Mouse (Mus musculus): ENCODE measurements around the gene Rpl18a.

Gene Rpl18a

DNA sequence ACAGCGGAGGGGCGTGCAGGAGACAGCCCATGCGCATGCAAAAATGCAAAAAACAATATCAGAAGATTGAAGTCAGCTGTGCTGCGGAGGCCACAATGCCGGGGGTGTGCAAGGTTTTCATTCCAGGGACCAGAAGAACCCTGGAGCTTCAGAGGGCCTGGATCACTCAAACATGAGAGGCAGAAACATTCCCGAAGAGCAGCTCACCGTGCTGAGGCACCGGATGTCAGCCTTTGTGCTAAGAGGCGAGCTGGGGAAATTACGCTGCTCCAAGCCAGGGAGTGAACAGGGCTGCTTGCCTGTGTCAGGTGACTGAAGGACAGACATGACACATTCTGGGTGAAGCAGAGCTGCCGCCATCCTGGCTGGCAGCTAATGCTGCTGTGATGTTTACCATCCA, 16.7 kb downstream of the Rpl18a start:
- peak; percentile 71 for DNase-seq (ENCODE audit: low read depth, low spot score)

DNA sequence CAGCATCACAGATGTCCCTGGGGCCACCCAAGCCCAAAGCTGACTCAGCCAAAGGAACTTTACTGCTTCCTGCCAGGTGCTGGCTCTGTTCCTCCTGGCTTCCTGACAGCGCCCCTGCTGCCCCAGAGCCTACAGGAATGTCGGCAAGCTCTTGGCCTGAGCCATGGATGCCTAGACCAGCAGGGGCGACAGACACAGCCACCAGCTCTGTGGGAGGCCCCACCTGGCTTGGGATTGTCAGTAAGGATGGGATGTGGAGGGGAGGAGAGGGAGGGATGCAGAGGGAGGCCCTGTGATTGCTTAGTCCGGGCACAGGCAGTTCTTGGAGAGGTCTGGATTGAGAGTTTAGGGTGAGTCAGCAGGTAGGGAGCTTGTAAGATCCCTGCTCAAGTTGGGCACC, 17.1 kb downstream of the Rpl18a start:
- DNase-seq (ENCODE audit: low read depth, low spot score), result peak; percentile 96

DNA sequence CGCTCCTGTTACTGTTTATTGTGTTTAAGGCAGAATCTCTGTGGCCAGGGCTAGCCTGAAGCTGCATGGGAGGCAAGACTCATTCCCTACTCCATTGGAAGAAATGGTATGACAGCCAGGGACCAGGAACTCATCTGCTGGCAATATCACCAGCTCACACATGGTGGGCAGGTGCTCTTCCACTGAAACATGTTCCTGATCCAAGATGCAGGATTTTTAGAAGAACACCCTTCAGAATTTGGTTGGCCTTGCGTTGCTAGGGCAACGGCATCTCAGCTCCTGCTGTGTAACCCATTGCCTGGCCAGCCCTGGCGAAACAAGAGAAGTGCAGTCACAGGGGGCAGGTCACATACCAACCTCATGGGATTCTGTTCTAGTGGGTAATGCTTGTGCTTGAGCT, 17.7 kb downstream of the Rpl18a start:
- DNase-seq (ENCODE audit: low read depth, low spot score), result peak; percentile 88

DNA sequence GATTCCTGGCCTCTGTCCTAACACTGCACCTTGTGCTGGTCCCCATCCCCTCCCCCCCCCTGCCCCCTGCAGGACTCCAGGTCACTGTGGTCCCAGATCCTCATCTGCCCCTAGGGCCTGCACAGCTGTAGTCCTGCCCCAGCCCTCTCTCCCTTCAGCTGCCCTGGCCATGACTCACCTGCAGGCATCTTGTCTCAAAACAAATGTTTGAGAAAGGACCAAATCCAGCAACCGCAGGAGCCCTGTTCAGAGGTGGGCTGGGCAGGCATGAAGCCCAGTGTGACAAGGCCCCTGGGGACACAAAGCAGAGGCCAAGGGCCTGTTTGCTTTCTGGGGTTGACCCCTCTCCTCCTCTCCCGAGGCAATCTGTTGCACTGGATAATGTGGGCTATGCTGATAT, 19.0 kb downstream of the Rpl18a start:
- DNase-seq (ENCODE audit: low read depth, low spot score), result no peak

DNA sequence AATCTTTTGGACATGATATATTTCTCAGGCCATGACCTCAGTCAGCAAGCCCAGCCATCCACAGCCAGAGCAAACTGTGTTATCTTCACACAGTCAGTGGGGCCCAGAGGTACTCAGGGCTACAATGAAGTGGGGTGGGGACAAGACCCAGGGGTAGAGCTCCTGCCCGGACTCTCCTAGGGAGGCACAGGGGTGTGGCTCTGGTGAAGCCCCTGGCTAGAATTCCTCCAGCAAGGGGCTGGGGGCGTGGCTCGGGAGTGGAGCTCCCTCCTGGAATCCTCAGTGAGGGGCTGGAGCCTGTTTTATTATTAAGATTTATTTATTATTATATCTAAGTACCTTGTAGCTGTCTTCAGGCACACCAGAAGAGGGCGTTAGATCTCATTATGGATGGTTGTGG, 20.8 kb downstream of the Rpl18a start:
- DNase-seq (ENCODE audit: low read depth, low spot score), result no peak

DNA sequence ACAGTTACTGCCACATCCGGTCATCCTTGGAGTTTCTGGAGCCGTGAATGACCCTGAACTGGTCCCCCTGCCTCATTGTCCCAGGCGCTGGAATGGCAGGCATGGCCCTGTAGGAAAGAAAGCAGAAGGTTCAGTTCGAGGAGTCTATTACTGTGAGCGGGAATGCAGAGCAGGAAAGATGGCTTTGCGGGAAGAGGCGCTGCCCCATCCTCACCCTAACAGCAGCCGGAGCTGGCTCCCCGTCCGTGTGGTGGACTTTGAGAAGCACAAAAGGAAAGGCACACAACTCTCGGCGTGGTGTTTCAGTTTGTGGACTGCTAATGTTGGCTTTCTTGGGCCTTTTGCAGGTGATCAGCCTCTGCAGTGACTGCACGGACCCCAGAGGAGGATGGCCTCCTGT, 22.8 kb downstream of the Rpl18a start:
- DNase-seq (ENCODE audit: low read depth, low spot score), result no peak

DNA sequence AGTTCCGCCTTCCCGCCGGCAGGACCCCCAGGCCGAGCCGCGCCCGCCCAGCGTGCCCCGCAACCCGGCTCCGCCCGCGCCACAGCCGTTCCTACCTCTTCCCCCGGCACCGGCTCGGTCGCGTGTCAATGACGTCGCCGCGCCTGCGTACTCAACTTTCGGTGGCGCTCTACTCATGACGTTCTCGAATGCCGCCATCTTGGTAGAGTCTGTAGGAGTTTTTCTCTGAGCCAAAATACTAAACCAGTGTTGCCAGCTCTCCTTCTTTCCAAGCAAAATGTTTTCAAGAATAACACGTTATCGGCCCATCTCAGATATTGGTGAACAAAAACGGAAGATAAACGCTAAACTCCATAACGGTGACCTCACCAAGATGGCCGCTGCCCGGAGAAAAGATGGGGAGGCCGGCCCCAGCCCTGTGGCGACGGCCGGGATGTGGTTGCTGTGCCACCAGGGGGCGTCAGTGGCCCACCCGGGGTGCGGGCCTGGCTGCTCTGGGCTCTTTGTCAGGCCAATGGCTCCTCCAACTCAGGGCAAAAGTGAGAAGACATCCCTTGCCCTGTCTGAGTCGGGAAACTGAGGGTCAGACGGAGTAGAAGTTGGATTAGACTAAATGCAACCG, 23.7 kb downstream of the Rpl18a start, which contains the start of gene Ccdc124:
TSS of gene Ccdc124 (minus strand) at position 572 of the 622 bp plus-strand sequence.
- DNase-seq (ENCODE audit: low read depth, low spot score), result peak; percentile 97

DNA sequence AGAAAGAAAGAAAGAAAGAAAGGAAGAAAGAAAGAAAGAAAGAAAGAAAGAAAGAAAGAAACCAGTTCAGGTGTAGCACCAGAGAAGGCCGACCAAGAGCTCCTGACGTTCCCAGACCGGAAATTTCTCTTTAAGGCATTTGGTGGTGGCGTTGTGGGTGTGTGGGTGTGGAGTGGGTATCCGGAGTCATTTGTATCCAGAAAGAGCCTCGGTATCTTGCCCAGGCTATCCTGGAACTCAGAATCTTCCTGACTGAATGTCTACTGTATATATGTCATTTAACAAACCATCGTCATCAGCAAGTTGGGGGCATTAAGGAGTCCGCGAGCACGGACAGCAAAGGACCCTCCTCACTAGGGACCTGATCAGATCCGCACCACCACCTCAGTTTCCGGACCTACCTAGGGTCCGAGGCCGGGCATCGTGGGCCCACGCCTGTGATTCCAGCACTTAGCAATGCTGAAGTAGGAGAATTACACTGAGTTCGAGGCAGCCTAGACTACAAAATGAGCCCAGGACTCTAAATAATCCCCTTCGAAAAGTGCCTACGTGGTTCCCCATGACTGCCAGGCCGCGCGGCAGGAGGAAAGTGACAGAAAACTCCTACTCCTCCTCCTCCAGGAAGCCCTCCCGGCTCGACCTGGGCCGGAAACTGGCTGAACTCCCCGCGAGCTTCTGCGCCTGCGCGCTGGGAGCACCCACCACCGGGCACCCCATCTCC, 24.4 kb downstream of the Rpl18a start:
- peak; percentile 48 for DNase-seq (ENCODE audit: low read depth, low spot score)

DNA sequence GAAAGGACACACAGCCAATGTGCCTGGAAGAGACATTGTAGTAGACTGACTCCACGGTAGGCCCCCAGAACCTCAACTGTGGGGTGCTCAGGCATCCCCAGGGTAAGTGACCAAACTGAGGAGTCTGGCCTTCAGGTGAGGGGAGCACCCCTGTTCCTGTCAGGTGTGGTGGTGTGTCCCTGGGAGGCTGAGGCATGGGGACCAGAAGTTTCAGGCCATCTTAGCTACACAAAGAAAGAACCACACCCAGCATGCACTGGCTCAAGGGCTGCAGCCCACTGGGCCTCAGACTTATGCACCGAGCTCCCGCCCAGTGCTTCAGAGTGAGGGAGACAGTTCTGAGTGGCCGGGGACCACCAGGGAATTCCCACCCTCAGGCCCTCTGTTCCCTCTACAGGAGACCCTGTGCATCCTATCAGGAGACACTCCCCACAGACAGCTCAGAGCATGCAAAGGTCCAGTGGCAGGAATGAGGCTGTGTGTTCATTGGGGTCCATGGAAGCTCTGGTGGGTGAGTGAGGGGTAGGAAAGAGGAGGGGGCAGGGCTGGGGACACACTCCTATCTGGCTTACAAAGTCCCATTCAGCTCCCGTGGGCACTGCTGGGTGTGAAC, 25.9 kb downstream of the Rpl18a start:
- no peak for DNase-seq (ENCODE audit: low read depth, low spot score)

DNA sequence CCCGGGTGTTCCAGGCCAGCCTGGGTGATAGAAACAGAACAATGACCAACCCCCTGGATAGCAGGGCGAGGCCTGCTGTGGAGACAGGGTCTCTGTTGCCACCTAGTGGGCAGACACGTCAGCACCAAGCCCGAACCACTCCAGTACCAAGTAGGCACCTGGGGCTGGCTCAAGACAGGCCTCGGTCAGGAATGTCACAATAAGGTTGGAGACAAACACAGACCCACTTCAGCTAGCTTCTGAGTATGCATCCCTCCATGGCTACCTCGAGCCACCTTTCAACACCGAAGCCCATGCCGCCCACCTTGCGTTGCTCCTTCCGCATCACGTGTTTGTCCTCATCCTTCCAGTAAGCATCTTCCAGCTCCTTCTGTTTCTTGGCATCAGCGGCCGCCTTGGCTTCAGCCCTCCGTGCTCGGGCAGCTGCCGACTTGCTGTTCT, 27.6 kb downstream of the Rpl18a start:
- peak; percentile 86 for DNase-seq (ENCODE audit: low read depth, low spot score)

DNA sequence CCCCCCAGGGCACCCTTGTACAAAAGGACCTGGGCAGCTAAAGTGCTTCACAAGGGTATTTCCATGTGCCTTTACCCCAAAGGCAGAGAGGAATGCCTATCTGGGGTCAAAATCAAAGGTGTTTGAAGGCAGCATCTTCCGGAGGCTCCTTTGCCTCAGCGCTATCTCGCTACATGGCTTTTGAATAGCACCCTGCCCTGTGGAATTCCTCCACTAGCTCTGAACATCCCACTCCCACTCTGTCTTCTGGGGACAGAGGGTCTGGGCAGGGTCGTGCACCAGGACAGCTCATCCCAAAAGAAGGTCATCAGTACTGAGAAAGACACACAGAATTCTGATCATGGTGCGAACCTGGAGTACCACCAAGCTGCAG, 28.0 kb downstream of the Rpl18a start:
- DNase-seq (ENCODE audit: low read depth, low spot score), result no peak

DNA sequence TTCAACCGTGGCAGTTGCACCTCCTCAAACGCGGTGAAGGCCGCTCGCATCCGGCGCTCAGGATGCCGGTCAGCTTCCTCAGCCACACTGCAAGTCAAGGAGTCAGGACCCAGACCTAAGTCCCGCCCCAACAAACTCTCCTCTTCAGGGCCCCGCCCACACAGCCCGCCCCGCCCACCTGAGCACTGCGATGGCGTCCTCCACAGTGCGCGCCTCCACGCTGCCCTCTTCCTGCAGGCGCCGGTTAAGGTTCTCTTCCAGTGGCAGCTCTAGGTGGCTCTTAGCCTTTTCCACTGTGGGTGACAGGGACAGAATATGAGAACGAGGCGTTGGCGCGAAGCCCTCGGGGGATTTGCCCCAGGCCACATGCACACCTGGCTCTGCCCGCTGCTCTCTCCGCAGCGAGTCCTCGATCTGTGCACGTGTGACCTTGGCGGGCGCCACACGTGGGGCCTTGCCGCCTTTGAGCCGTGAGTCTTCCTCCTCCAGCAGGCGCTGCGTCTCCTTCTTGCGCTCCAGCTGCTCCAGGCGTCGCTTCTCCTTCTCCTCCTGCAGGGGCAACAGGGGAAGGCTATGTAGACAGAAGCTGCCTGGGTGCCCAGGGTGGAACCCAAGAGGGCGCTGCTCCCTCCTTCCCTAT, 28.5 kb downstream of the Rpl18a start:
- DNase-seq (ENCODE audit: low read depth, low spot score), result no peak

DNA sequence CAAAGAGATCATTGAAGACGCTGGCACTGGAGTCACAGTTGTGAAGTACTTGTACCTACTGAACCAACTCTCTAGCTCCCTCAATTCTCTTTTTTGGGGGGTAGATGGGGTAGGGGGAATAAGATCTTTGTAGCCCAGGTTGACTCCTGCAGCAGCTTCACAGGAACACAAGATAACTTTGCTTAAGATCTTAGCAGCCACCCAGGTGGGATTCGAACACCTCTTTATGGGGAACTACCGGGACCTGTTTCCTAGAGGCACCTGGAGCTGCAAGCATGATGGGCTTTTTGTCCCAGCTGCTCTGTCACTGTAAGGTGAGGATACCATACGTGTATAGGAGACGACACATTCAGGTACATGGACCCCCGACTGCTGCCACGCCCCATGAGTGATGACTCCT, 30.6 kb downstream of the Rpl18a start:
- DNase-seq (ENCODE audit: low read depth, low spot score), result no peak

DNA sequence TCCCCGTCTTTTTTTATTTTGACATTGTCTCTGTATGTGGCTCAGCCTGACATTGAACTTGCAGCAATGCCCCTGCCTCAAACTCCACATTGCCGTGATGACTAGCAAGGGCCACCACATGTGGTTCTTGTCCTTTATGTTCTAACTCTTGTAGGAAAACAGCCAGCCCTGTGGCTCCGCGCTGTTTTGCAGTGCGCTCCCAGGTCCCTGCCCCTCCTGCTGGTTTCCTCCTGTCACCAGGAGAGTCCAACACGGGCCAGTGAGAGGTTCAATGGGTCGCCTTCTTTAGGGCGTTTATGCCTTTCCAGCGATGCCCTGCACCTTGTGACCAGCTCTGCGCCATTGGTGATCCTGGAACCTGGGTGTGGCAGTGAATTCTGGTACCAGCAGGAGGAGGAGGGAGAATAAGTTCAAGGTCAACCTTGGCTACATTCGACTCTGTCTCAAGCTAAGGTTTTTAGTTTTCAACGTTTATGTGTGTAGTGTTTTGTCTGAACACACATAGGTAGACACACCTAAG, 31.2 kb downstream of the Rpl18a start:
- DNase-seq (ENCODE audit: low read depth, low spot score), result no peak

DNA sequence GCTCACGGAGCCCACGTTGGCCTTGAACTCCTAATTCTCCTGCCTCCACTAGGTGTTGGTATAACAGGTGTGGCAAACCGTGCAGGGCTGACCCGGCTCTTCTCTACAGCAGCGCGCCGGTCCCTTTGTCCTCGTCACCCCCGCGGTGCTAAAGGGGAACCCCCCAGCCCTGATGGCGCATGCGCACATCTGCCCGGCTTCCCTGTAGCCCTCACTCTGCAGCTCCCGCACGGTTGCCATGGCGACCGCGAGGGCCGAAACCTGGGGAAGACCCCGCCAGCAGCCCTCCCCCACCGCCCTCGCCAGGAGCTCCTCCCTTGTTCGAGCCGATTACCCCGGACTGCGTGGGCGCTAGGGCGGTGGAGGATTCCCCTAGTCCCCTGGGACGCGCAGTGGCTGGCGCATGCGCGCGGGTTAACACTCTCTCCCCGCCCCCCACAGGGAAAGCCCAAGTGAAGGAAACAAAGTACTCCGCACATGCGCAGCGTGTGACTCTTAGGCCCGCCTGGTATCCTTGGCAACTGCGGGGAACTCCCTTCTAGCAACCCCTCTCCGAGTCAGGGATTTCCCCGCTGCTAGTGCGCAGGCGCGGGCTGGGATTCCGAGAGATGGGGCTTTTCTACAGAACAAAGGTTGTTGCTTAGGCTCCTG, 31.7 kb downstream of the Rpl18a start:
- peak; percentile 99 for DNase-seq (ENCODE audit: low read depth, low spot score)

DNA sequence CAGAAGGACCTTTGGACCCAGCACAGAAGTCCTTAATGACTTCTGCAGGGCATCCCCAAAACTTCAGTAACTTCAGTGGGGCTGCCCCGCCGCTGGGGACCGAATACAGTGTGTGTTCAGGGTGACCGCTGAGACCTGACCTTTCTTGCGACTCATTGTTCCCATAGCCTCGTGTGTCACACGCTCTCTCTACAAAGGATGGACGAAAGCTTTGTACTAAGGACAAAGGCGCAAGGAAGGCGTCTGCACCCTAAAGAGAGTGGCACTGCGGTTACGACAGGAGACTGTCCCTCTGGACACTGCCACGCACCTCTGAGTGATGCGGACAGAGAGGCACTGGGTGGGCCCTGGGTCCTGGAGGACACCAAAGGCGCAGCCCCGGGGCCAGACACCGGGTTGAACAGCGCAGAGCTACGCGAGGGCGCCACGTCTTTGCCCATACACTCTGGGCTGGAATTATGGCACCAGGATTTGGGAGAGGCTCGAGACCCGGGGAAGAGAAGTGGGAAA, 32.4 kb downstream of the Rpl18a start:
- no peak for DNase-seq (ENCODE audit: low read depth, low spot score)

DNA sequence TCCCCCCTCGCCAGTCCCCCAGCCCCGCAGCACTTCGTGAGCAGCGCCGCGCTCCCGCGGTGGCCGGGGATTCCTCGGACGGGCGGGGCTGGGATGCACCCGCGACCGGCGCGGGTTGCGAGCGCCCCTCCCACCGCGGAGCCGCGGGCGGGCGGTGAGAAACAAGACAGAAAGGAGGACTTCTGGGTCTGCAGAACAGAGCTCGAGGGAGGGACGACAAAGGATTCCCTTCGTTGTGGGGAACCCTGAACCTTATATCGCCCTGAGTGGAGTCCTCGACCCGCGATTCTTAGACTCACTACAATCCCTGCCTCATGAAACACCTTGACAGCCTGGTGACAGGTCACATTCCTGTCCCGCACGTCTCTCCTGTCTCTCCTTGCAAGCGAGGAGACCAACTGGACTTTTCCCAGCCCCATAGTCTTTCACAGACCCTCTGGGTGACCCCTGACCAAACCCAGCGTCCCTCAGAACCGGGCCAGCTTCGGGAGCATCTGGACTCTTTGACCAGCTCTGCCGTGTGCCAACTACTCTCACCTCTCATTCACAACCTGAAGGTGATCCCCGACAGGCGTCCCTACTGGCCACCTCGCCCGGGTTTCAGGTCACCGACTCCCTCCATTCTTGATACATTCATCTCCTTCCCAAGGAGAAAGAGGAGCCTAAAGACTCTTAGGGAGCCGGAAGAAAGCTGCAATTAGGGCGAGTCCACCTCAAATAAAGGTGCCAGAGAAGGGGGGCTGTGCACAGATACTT, 33.1 kb downstream of the Rpl18a start:
- DNase-seq (ENCODE audit: low read depth, low spot score), result no peak

DNA sequence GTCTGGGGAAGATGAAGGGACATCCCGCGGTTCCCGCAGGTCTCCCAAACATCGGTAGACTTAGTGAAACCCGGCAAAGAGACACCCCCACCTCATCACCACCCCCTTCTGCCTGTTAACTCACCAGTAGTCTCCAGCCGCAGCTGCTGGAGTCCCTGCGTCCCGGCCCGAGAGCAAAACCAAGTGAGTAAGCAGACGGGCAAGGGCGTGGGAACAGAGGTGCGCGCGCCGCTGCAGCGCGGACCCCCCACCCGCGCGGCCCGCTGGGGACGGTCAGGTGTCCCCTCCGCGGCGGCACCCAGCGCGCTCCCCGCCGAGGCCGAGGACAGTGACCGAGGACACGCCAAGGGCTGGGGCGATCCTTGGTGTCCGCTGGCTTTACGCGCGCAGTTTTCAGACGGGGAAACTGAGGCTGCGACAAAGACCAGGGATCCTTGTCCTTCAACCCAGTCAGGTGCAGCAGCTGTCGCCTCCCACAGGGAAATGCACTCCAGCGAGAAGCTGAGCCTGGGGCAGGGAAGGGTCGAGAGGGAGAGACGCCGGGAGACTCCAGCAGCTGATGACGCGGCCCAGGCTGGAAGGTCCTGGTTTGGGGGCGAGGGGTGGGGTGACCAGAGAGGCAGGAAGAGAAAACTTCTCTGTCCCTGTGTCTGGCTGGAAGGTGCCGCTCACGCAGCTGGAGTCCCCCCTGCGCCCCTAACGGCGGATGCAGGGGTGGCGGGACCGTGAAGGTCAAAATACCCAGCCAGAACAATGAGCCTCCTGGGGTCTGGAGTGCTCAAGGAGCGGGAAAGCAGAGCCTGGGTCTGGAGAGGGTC, 34.2 kb downstream of the Rpl18a start, which contains the start of gene Kcnn1:
TSS of gene Kcnn1 (minus strand) at position 435 of the 818 bp plus-strand sequence.
- DNase-seq (ENCODE audit: low read depth, low spot score), result no peak

DNA sequence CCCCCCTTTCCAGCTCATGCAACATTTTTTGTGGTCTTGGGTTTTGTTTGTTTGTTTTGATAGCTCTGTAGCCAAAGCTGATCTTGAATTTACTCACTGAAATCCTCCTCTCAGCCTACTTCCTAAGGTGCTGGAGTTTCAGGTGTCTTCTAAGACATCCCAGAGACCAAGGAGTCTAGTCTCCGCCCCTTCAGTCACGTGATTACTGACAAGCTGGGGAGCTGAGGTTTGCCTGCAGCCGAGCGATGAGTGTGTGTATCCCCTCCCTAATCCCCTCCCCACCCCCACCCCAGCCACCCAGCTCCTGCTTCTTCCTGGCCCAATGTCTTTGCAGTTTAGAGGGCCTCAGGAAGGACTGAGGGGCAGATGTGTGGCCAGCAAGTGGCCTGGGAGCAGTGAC, 39.7 kb downstream of the Rpl18a start:
- DNase-seq (ENCODE audit: low read depth, low spot score), result no peak
